Mouse (Mus musculus) midbrain, embryonic 15.5 days (tissue): ENCODE results near the gene Tle6. TPM values are rescaled to one million over a fixed set of nuclear protein-coding genes. Genes with fewer than 3 reads are reported as not detected.

Source experiments
- ATAC-seq: fragments of 200-750 bp; cut with Nextera tagmentation; replicated peaks from 2 replicates; pipeline ENCODE4 v1.8.0; 2017; ENCODE audit warnings: moderate TSS enrichment
- H3K27ac ChIP-seq: fragments of 300-500 bp; sonication (generic); 2 replicates; pipeline ENCODE4 v1.5.1; 2015; ENCODE audit warnings: mild to moderate bottlenecking, inconsistent platforms
- H3K27me3 ChIP-seq: fragments of 300-500 bp; sonication (generic); replicated peaks from 2 replicates; pipeline ENCODE4 v1.6.1; 2015; ENCODE audit warnings: inconsistent platforms
- H3K36me3 ChIP-seq: fragments of 300-500 bp; sonication (generic); replicated peaks from 2 replicates; pipeline ENCODE4 v1.6.1; 2015; ENCODE audit warnings: inconsistent platforms
- H3K4me1 ChIP-seq: fragments of 300-500 bp; sonication (generic); 2 replicates; pipeline ENCODE4 v1.6.1; 2015; ENCODE audit warnings: inconsistent platforms
- H3K4me2 ChIP-seq: fragments of 300-500 bp; sonication (generic); 2 replicates; pipeline ENCODE4 v1.6.1; 2015; ENCODE audit warnings: inconsistent platforms, mild to moderate bottlenecking, moderate library complexity
- H3K4me3 ChIP-seq: fragments of 300-500 bp; sonication (generic); 2 replicates; pipeline ENCODE4 v1.5.1; 2015; ENCODE audit warnings: mild to moderate bottlenecking, inconsistent platforms
- H3K9ac ChIP-seq: fragments of 300-500 bp; sonication (generic); 2 replicates; pipeline ENCODE4 v1.6.1; 2015; ENCODE audit warnings: mild to moderate bottlenecking, inconsistent platforms
- H3K9me3 ChIP-seq: fragments of 300-500 bp; sonication (generic); 2 replicates; pipeline ENCODE4 v1.6.1; 2016; ENCODE audit warnings: inconsistent platforms
- WGBS: fragments of 180-500 bp; shearing (Covaris S2); methylation state at CpG from one replicate; pipeline ENCODE4 v1.1.7; 2015; ENCODE audit warnings: mixed read lengths; 5-methylcytosine and 5-hydroxymethylcytosine counted together
- polyA plus RNA-seq: library from polyadenylated mRNA; unstranded; fragments of >200 nt; fragmentation: Nextera tagmentation; extraction: Ambion mirVana; gene quantifications from 2 replicates; pipeline ENCODE4 v1.2.1, GENCODE M21; 2015

Tle6 gene
- polyA plus RNA-seq, 1 experiment from 2014 or later = 6.7 TPM

GRCm38 (mm10) chr10:81612779-81613178 lies 11.9 kb upstream of the Tle6 start:
- no peaks in the 10 kb centered on the region for H3K36me3 ChIP-seq
- no peak overlapping the region for H3K9ac ChIP-seq
- no peaks in the 10 kb centered on the region for H3K9me3 ChIP-seq
- ATAC-seq = no peak
- WGBS = 76% methylated on average over 3 of the region's 3 CpGs
- H3K4me2 ChIP-seq = no peak overlapping the region
- H3K4me3 ChIP-seq = no peak overlapping the region
- H3K27ac ChIP-seq = no peak overlapping the region
- H3K27me3 ChIP-seq = no peaks in the 10 kb centered on the region
- no peaks in the 10 kb centered on the region for H3K4me1 ChIP-seq

DNA sequence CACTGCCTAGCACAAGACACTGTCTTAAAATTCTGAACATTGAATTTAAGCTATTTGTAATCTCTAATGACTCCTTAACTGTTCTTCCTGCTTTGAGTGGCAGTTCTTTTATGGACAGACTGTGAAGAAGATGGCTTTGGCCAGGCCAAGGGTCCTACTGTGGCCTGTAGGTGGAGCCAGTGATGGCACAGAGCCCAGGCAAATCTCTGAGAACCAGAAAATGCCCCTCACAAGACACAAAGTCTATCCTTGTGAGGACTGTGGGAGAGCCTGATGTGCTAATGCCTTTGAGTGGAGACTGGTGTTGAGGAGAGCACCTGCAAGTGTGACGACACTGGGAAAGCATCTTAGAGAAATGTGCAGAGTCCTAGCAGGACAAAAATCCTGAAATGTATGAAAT lies 7.4 kb upstream of the Tle6 start:
- 83% methylated on average over 1 of the region's 1 CpGs for WGBS
- Histone ChIP-seq H3K36me3 (no peaks in the 10 kb centered on the region), H3K27me3 (no peaks in the 10 kb centered on the region), H3K4me3 (no peak overlapping the region), H3K4me1 (peaks cover 21% of the 10 kb centered on the region), H3K9ac (no peak overlapping the region), H3K27ac (no peak overlapping the region), H3K9me3 (no peaks in the 10 kb centered on the region), H3K4me2 (no peak overlapping the region)
- no peak for ATAC-seq

DNA sequence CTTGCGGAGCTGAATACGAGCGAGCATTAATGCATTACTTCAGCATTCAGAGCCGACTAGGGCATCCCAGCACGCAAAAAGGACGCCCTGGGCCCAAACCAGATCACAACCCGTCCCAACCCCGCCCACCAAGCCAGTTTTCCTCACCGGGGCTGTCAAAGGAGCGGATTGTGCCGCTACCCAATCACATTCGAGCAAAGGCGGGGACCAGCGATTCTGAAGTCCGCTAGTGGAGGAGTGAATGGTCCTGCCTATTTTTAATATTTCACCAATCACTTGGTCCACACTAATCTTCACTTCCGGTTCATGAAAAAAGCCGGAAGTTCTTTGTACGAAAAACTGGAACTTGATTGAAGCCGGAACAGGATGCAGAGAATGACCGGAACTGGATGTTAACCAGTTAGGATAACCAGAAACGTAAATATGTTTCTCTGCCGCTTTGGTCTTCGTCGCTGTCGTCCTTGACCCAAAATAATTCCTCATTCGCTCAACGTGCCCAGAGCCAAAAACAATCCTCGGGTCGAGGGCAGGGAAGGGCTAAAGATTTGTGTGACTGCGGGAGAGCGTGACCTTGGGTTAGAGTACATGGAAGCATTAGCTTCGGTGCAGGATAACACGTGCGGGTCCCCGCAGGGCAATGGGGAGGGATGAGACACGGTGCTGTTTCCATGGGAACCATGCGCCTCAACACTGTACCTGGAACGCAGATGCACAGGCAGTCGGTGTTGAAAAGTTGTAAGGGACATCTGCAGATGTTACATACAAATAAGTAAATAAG lies 5.3 kb upstream of the Tle6 start, which contains the start of gene BC025920:
Gene BC025920, plus strand, starts transcription at position 297 of the 778 bp plus-strand sequence.
- under 1% methylated on average over 39 of the region's 39 CpGs for WGBS
- H3K27ac ChIP-seq = peak within 1 kb of the TSS; percentile 93
- no peaks in the 10 kb centered on the region for H3K9me3 ChIP-seq
- no peaks in the 10 kb centered on the region for H3K36me3 ChIP-seq
- peak within 1 kb of the TSS; percentile 58 for H3K9ac ChIP-seq
- no peaks in the 10 kb centered on the region; the same call in 1 of the 2 replicates for H3K27me3 ChIP-seq
- peak within 1 kb of the TSS; percentile 84 for H3K4me2 ChIP-seq
- peak within 1 kb of the TSS; percentile 58 for H3K4me3 ChIP-seq
- H3K4me1 ChIP-seq = peaks cover 35% of the 10 kb centered on the region
- peak; percentile 89 for ATAC-seq

GRCm38 (mm10) chr10:81605666-81605973 lies 4.7 kb upstream of the Tle6 start:
- H3K4me1 ChIP-seq = peaks cover 41% of the 10 kb centered on the region
- H3K36me3 ChIP-seq = no peaks in the 10 kb centered on the region
- WGBS = 5% methylated on average over 14 of the region's 14 CpGs
- peak overlapping the region; percentile 84 for H3K4me2 ChIP-seq
- peak overlapping the region; percentile 58 for H3K4me3 ChIP-seq
- H3K27ac ChIP-seq = peak overlapping the region; percentile 93
- no peaks in the 10 kb centered on the region; the same call in 1 of the 2 replicates for H3K27me3 ChIP-seq
- no peaks in the 10 kb centered on the region for H3K9me3 ChIP-seq
- peak overlapping the region; percentile 26 for H3K9ac ChIP-seq
- peak; percentile 40 for ATAC-seq

- ATAC-seq = peak; percentile 34
- Histone ChIP-seq H3K36me3 (no peaks in the 10 kb centered on the region), H3K9ac (peak overlapping the region; percentile 26; the same call in 1 of the 2 replicates), H3K27ac (peak overlapping the region; percentile 93), H3K4me2 (peak overlapping the region; percentile 84), H3K27me3 (peaks cover 4% of the 10 kb centered on the region; the same call in 1 of the 2 replicates), H3K4me1 (peaks cover 46% of the 10 kb centered on the region), H3K4me3 (peak overlapping the region; percentile 58), H3K9me3 (no peaks in the 10 kb centered on the region)
- WGBS = 20% methylated on average over 29 of the region's 29 CpGs
Measured at GRCm38 (mm10) chr10:81604968-81605665, 4.2 kb upstream of the Tle6 start.

DNA sequence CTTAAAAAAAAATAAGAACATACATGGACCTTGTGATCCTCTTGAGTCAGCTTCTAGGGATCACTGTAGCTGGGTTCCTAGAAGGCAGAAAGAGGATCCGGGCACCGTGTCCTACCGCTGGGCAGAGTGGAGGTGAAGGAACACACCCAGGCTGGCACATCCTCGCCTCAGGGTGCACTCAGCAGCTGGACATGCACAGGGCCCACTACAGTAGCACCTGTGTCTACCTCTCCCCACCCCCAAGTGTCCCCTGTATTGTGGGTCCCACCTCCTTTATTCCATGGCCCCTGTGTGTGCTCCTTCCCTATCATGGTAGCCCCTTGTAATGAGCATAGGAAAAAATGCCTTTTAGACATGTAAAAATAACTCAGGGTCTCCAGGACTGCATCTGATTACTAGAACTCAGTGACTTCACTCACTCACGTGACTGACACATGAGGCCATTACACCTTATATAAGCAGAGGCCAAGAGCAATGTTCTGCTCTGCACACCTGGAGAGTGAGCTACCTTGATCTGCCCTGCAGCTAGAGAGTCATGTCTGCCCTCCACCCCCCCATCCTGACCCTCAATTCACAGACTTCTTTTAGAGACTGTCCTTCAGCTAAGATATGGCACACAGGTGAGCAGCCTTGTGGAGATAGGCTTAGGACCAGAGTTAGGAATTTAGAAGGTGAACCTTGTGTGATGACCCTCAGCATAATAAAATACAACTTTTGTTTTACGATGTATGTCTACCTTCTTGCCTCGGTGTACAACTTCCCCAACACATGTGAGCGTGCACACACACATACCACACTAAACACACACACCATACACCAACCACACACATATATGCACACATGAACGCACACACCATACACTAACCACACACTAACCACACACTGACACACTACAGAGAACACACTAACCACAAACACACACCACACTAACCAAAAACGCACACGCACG lies 3.4 kb upstream of the Tle6 start:
- H3K4me1 ChIP-seq = peaks cover 47% of the 10 kb centered on the region
- peak overlapping the region; percentile 84 for H3K4me2 ChIP-seq
- peaks cover 11% of the 10 kb centered on the region; the same call in 1 of the 2 replicates for H3K27me3 ChIP-seq
- H3K36me3 ChIP-seq = no peaks in the 10 kb centered on the region
- ATAC-seq = no peak; the same call in 1 of the 2 replicates
- 83% methylated on average over 12 of the region's 12 CpGs for WGBS
- peak overlapping the region; percentile 58; the same call in 1 of the 2 replicates for H3K4me3 ChIP-seq
- no peak overlapping the region for H3K9ac ChIP-seq
- H3K27ac ChIP-seq = peak overlapping the region; percentile 93; the same call in 1 of the 2 replicates
- no peaks in the 10 kb centered on the region for H3K9me3 ChIP-seq

- Histone ChIP-seq H3K36me3 (no peaks in the 10 kb centered on the region), H3K4me1 (peaks cover 53% of the 10 kb centered on the region), H3K9me3 (no peaks in the 10 kb centered on the region), H3K27ac (no peak overlapping the region), H3K4me3 (no peak overlapping the region), H3K27me3 (peaks cover 18% of the 10 kb centered on the region; the same call in 1 of the 2 replicates), H3K4me2 (no peak overlapping the region), H3K9ac (no peak overlapping the region)
- ATAC-seq = no peak
- WGBS = 15% methylated on average over 4 of the region's 4 CpGs
Measured at GRCm38 (mm10) chr10:81602741-81603151, 1.9 kb upstream of the Tle6 start.

- WGBS = 11% methylated on average over 7 of the region's 7 CpGs
- Histone ChIP-seq H3K9me3 (no peaks in the 10 kb centered on the region), H3K4me2 (peak overlapping the region; percentile 62), H3K4me3 (no peak overlapping the region), H3K4me1 (peaks cover 58% of the 10 kb centered on the region), H3K9ac (no peak overlapping the region), H3K27ac (no peak overlapping the region), H3K27me3 (peaks cover 18% of the 10 kb centered on the region; the same call in 1 of the 2 replicates), H3K36me3 (no peaks in the 10 kb centered on the region)
- no peak for ATAC-seq
Measured at GRCm38 (mm10) chr10:81601396-81601905, 578 bp upstream of the Tle6 start.

DNA sequence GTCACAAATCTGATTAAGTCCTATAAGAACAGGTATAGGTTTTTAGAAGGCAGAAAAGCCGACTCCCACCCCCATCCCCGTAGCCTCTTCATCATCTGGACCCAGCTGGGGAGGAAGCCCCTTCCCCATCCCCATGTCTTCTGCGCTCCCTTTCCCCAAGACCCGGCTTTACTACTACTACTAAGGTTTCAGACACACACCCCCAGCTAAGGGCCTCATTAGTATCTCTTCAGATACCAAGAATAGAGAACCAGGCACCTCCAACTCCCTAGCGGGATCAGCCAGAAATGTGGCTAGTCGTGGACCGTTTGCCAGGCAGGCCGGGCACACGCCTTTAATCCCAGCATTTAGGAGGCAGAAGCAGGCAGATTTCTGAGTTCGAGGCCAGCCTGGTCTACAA lies 777 bp downstream of the Tle6 start:
- H3K27ac ChIP-seq = no peak overlapping the region
- peaks cover 27% of the 10 kb centered on the region; the same call in 1 of the 2 replicates for H3K27me3 ChIP-seq
- H3K36me3 ChIP-seq = no peaks in the 10 kb centered on the region
- no peak overlapping the region for H3K4me3 ChIP-seq
- WGBS = 52% methylated on average over 10 of the region's 10 CpGs
- H3K4me2 ChIP-seq = 0 out of 2 replicates have a peak overlapping the region, but pooled peaks have one; percentile 62
- no peaks in the 10 kb centered on the region for H3K9me3 ChIP-seq
- peaks cover 63% of the 10 kb centered on the region for H3K4me1 ChIP-seq
- ATAC-seq = no peak
- no peak overlapping the region for H3K9ac ChIP-seq

DNA sequence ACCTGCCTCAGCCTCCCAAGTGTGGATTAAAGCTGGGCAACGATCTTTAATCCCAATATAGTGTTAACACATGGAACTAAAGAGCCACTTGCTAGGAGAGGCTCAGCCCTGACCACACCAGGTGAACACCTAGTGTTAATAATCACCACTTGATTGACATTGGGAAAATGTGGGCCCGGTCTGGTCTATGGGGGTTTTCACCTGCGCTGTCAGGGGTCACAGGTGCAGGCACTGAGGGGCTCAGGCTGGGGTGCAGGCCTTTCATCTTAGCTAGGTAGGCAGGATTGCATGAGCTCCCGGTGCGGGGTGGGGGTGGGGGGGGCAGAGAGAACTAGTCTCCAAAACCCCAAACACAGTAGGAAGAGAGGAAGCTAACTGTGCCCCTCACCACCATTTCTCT lies 1.2 kb downstream of the Tle6 start:
- ATAC-seq = no peak
- Histone ChIP-seq H3K4me3 (no peak overlapping the region), H3K4me2 (no peak overlapping the region), H3K27ac (no peak overlapping the region), H3K27me3 (peaks cover 30% of the 10 kb centered on the region), H3K36me3 (no peaks in the 10 kb centered on the region), H3K4me1 (peaks cover 61% of the 10 kb centered on the region), H3K9me3 (no peaks in the 10 kb centered on the region), H3K9ac (no peak overlapping the region)
- WGBS = 79% methylated on average over 5 of the region's 5 CpGs

DNA sequence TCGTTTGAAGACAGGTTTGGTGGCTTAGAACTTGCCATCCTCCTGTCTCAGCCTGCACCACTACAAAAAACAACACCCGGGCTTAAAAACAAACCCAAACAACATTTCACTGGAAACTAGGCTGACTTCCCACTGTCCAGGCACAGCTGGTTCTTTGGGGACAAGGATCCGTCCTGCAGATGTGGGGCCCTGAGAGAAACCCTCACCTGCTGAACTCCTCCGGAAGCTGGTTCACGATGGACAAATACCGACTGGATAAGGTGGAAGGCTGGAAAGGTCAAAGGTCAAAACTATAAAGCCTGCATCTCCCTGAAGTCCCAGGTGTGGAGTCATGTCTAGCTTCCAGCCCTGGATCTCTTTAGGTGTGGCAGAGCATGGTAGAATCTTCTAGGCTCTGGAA lies 2.0 kb downstream of the Tle6 start:
- ATAC-seq = no peak
- Histone ChIP-seq H3K4me3 (no peak overlapping the region), H3K4me1 (peaks cover 60% of the 10 kb centered on the region), H3K36me3 (no peaks in the 10 kb centered on the region), H3K9me3 (no peaks in the 10 kb centered on the region), H3K9ac (no peak overlapping the region), H3K27ac (no peak overlapping the region), H3K27me3 (peaks cover 38% of the 10 kb centered on the region), H3K4me2 (no peak overlapping the region)
- 59% methylated on average over 6 of the region's 6 CpGs for WGBS
